Mouse (Mus musculus) heart, embryonic 12.5 days (tissue): ENCODE data around the gene Ccdc6. TPM values are rescaled to one million over a fixed set of nuclear protein-coding genes. Genes with fewer than 3 reads are reported as not detected.
A peak's percentile ranks its signal among the peaks of the same experiment; 100 is the strongest.

Source experiments
- ATAC-seq: fragments of 200-750 bp; cut with Nextera tagmentation; 2 replicates; pipeline ENCODE4 v1.8.0; 2017; ENCODE audit warnings: moderate TSS enrichment, moderate library complexity; ENCODE audit not compliant: insufficient number of reproducible peaks, low FRiP score
- H3K27ac ChIP-seq: fragments of 300-500 bp; sonication (generic); 2 replicates; pipeline ENCODE4 v1.5.1; 2016; ENCODE audit warnings: mild to moderate bottlenecking, moderate library complexity; ENCODE audit not compliant: poor library complexity, severe bottlenecking
- H3K27me3 ChIP-seq: fragments of 300-500 bp; sonication (generic); replicated peaks from 2 replicates; pipeline ENCODE4 v1.6.1; 2016; ENCODE audit warnings: mild to moderate bottlenecking, moderate library complexity
- H3K36me3 ChIP-seq: fragments of 300-500 bp; sonication (generic); 2 replicates; pipeline ENCODE4 v1.6.1; 2016; ENCODE audit warnings: mild to moderate bottlenecking, moderate library complexity
- H3K4me1 ChIP-seq: fragments of 300-500 bp; sonication (generic); replicated peaks from 2 replicates; pipeline ENCODE4 v1.6.1; 2016; ENCODE audit warnings: mild to moderate bottlenecking
- H3K4me2 ChIP-seq: fragments of 300-500 bp; sonication (generic); 2 replicates; pipeline ENCODE4 v1.6.1; 2016; ENCODE audit warnings: mild to moderate bottlenecking, moderate library complexity
- H3K4me3 ChIP-seq: fragments of 300-500 bp; sonication (generic); 2 replicates; pipeline ENCODE4 v1.5.1; 2016; ENCODE audit warnings: mild to moderate bottlenecking
- H3K9ac ChIP-seq: fragments of 300-500 bp; sonication (generic); 2 replicates; pipeline ENCODE4 v1.6.1; 2016; ENCODE audit warnings: mild to moderate bottlenecking, moderate library complexity
- H3K9me3 ChIP-seq: fragments of 300-500 bp; sonication (generic); replicated peaks from 2 replicates; pipeline ENCODE4 v1.6.1; 2016; ENCODE audit warnings: mild to moderate bottlenecking, moderate library complexity
- WGBS: fragments of 180-500 bp; shearing (Covaris S2); methylation state at CpG from one replicate; pipeline ENCODE4 v1.1.7; 2016; 5-methylcytosine and 5-hydroxymethylcytosine counted together
- polyA plus RNA-seq: library from polyadenylated mRNA; unstranded; fragments of >200 nt; fragmentation: Nextera tagmentation; extraction: Ambion mirVana; gene quantifications from 2 replicates; pipeline ENCODE4 v1.2.1, GENCODE M21; 2016

Gene Ccdc6
- polyA plus RNA-seq, 1 experiment from 2014 or later = 16.2 TPM

GRCm38 (mm10) chr10:70167625-70168024, 70.7 kb downstream of the Ccdc6 start:
- Histone ChIP-seq H3K9me3 (no peaks in the 10 kb centered on the region), H3K4me2 (no peak overlapping the region), H3K27ac (peak overlapping the region; percentile 14; the same call in 1 of the 2 replicates), H3K9ac (no peak overlapping the region), H3K4me1 (peaks cover 56% of the 10 kb centered on the region), H3K36me3 (peaks cover 44% of the 10 kb centered on the region), H3K27me3 (no peaks in the 10 kb centered on the region), H3K4me3 (no peak overlapping the region)
- no peak for ATAC-seq
- WGBS = 45% methylated on average over 11 of the region's 11 CpGs

GRCm38 (mm10) chr10:70168396-70168795, 71.5 kb downstream of the Ccdc6 start:
- ATAC-seq = no peak
- H3K27me3 ChIP-seq = no peaks in the 10 kb centered on the region
- no peaks in the 10 kb centered on the region for H3K9me3 ChIP-seq
- no peak overlapping the region for H3K4me3 ChIP-seq
- peaks cover 44% of the 10 kb centered on the region for H3K36me3 ChIP-seq
- no peak overlapping the region for H3K4me2 ChIP-seq
- 77% methylated on average over 13 of the region's 13 CpGs for WGBS
- peak overlapping the region; percentile 37; the same call in 1 of the 2 replicates for H3K27ac ChIP-seq
- peaks cover 59% of the 10 kb centered on the region for H3K4me1 ChIP-seq
- no peak overlapping the region for H3K9ac ChIP-seq

- Histone ChIP-seq H3K36me3 (peaks cover 44% of the 10 kb centered on the region), H3K4me1 (peaks cover 61% of the 10 kb centered on the region), H3K4me2 (0 out of 2 replicates have a peak overlapping the region, but pooled peaks have one; percentile 12), H3K4me3 (no peak overlapping the region), H3K9ac (peak overlapping the region; percentile 50), H3K27ac (peak overlapping the region; percentile 37; the same call in 1 of the 2 replicates), H3K27me3 (no peaks in the 10 kb centered on the region), H3K9me3 (no peaks in the 10 kb centered on the region)
- 49% methylated on average over 18 of the region's 18 CpGs for WGBS
- no peak for ATAC-seq
Measured at GRCm38 (mm10) chr10:70169044-70169443, 72.1 kb downstream of the Ccdc6 start.

GRCm38 (mm10) chr10:70173314-70173713, 76.4 kb downstream of the Ccdc6 start:
- ATAC-seq = no peak
- Histone ChIP-seq H3K27me3 (no peaks in the 10 kb centered on the region), H3K4me2 (no peak overlapping the region), H3K4me1 (peaks cover 26% of the 10 kb centered on the region), H3K27ac (no peak overlapping the region), H3K4me3 (no peak overlapping the region), H3K36me3 (peaks cover 67% of the 10 kb centered on the region), H3K9me3 (no peaks in the 10 kb centered on the region), H3K9ac (no peak overlapping the region)
- WGBS = 41% methylated on average over 3 of the region's 3 CpGs

- H3K4me1 ChIP-seq = peaks cover 19% of the 10 kb centered on the region
- H3K4me2 ChIP-seq = no peak overlapping the region
- H3K9me3 ChIP-seq = no peaks in the 10 kb centered on the region
- no peaks in the 10 kb centered on the region for H3K27me3 ChIP-seq
- H3K27ac ChIP-seq = no peak overlapping the region
- ATAC-seq = no peak
- H3K9ac ChIP-seq = no peak overlapping the region
- H3K4me3 ChIP-seq = no peak overlapping the region
- 73% methylated on average over 16 of the region's 16 CpGs for WGBS
- H3K36me3 ChIP-seq = peaks cover 68% of the 10 kb centered on the region
Measured at GRCm38 (mm10) chr10:70174494-70175190, 77.7 kb downstream of the Ccdc6 start.

- Histone ChIP-seq H3K27ac (no peak overlapping the region), H3K4me1 (peaks cover 24% of the 10 kb centered on the region), H3K4me3 (no peak overlapping the region), H3K9ac (no peak overlapping the region), H3K4me2 (no peak overlapping the region), H3K9me3 (no peaks in the 10 kb centered on the region), H3K36me3 (peaks cover 57% of the 10 kb centered on the region), H3K27me3 (no peaks in the 10 kb centered on the region)
- no peak for ATAC-seq
- 79% methylated on average over 9 of the region's 9 CpGs for WGBS
Measured at GRCm38 (mm10) chr10:70180727-70181126, 83.8 kb downstream of the Ccdc6 start.

GRCm38 (mm10) chr10:70181279-70181972, 84.5 kb downstream of the Ccdc6 start:
- Histone ChIP-seq H3K4me1 (peaks cover 28% of the 10 kb centered on the region), H3K4me3 (no peak overlapping the region), H3K27me3 (no peaks in the 10 kb centered on the region), H3K36me3 (peaks cover 53% of the 10 kb centered on the region), H3K4me2 (no peak overlapping the region), H3K9ac (no peak overlapping the region), H3K9me3 (no peaks in the 10 kb centered on the region), H3K27ac (no peak overlapping the region)
- WGBS = 82% methylated on average over 11 of the region's 11 CpGs
- ATAC-seq = no peak

- H3K4me1 ChIP-seq = peaks cover 28% of the 10 kb centered on the region
- WGBS = 64% methylated on average over 15 of the region's 15 CpGs
- no peaks in the 10 kb centered on the region for H3K9me3 ChIP-seq
- no peak overlapping the region for H3K4me3 ChIP-seq
- H3K9ac ChIP-seq = no peak overlapping the region
- no peaks in the 10 kb centered on the region for H3K27me3 ChIP-seq
- ATAC-seq = no peak; the same call in 1 of the 2 replicates
- H3K27ac ChIP-seq = no peak overlapping the region
- H3K36me3 ChIP-seq = peaks cover 56% of the 10 kb centered on the region
- H3K4me2 ChIP-seq = no peak overlapping the region
Measured at GRCm38 (mm10) chr10:70183210-70184080, 86.5 kb downstream of the Ccdc6 start.

- Histone ChIP-seq H3K27me3 (no peaks in the 10 kb centered on the region), H3K36me3 (peaks cover 59% of the 10 kb centered on the region), H3K4me1 (peaks cover 16% of the 10 kb centered on the region), H3K27ac (no peak overlapping the region), H3K9ac (no peak overlapping the region), H3K9me3 (no peaks in the 10 kb centered on the region), H3K4me2 (no peak overlapping the region), H3K4me3 (no peak overlapping the region)
- 73% methylated on average over 9 of the region's 9 CpGs for WGBS
- ATAC-seq = 0 out of 2 replicates have a peak, but pooled peaks have one; percentile 31
Measured at GRCm38 (mm10) chr10:70186136-70186535, 89.2 kb downstream of the Ccdc6 start.

- H3K9me3 ChIP-seq = no peaks in the 10 kb centered on the region
- no peaks in the 10 kb centered on the region for H3K27me3 ChIP-seq
- no peak for ATAC-seq
- H3K27ac ChIP-seq = no peak overlapping the region
- peaks cover 12% of the 10 kb centered on the region for H3K4me1 ChIP-seq
- H3K4me3 ChIP-seq = no peak overlapping the region
- 85% methylated on average over 7 of the region's 7 CpGs for WGBS
- H3K4me2 ChIP-seq = no peak overlapping the region
- H3K36me3 ChIP-seq = peaks cover 59% of the 10 kb centered on the region
- no peak overlapping the region for H3K9ac ChIP-seq
Measured at GRCm38 (mm10) chr10:70186586-70186985, 89.7 kb downstream of the Ccdc6 start.

GRCm38 (mm10) chr10:70189864-70190263, 92.9 kb downstream of the Ccdc6 start:
- Histone ChIP-seq H3K36me3 (peaks cover 73% of the 10 kb centered on the region), H3K4me2 (no peak overlapping the region), H3K4me1 (0 out of 2 replicates have a peak, but pooled peaks cover 4% of the 10 kb centered on the region), H3K9ac (no peak overlapping the region), H3K4me3 (no peak overlapping the region), H3K9me3 (no peaks in the 10 kb centered on the region), H3K27ac (no peak overlapping the region), H3K27me3 (no peaks in the 10 kb centered on the region)
- no peak for ATAC-seq
- 82% methylated on average over 13 of the region's 13 CpGs for WGBS
